Mouse (Mus musculus) neural tube, embryonic 11.5 days (tissue): ENCODE data around the gene Omp. TPM values are rescaled to one million over a fixed set of nuclear protein-coding genes. Genes with fewer than 3 reads are reported as not detected.
"Not testable (repeated sequence)": the region's sequence is repeated elsewhere in the genome, so short reads cannot be mapped to it uniquely, and the experiment has no call there.

Experiments used
- ATAC-seq: fragments of 200-750 bp; cut with Nextera tagmentation; 2 replicates; pipeline ENCODE4 v1.8.0; 2017; ENCODE audit warnings: moderate number of reproducible peaks, mild to moderate bottlenecking, moderate TSS enrichment, moderate library complexity; ENCODE audit not compliant: insufficient read depth, low FRiP score, low TSS enrichment
- DNase-seq: peaks from one replicate; pipeline ENCODE4 v3.0.0-alpha.2; 2015; ENCODE audit warnings: low spot score
- H3K27ac ChIP-seq: fragments of 300-500 bp; sonication (generic); 2 replicates; pipeline ENCODE4 v1.5.1; 2014; ENCODE audit warnings: low read depth, mild to moderate bottlenecking, low read length
- H3K27me3 ChIP-seq: fragments of 300-500 bp; sonication (generic); 2 replicates; pipeline ENCODE4 v1.6.1; 2014; ENCODE audit warnings: mild to moderate bottlenecking, low read length, mixed read lengths; ENCODE audit not compliant: control insufficient read depth, insufficient read depth
- H3K36me3 ChIP-seq: fragments of 300-500 bp; sonication (generic); 2 replicates; pipeline ENCODE4 v1.6.1; 2014; ENCODE audit warnings: mild to moderate bottlenecking, low read length, moderate library complexity, mixed read lengths; ENCODE audit not compliant: control insufficient read depth, insufficient read depth
- H3K4me1 ChIP-seq: fragments of 300-500 bp; sonication (generic); 2 replicates; pipeline ENCODE4 v1.6.1; 2014; ENCODE audit warnings: low read length, mixed read lengths; ENCODE audit not compliant: control insufficient read depth, insufficient read depth
- H3K4me2 ChIP-seq: fragments of 300-500 bp; sonication (generic); 2 replicates; pipeline ENCODE4 v1.6.1; 2014; ENCODE audit warnings: low read depth, mild to moderate bottlenecking, moderate library complexity
- H3K4me3 ChIP-seq: fragments of 300-500 bp; sonication (generic); 2 replicates; pipeline ENCODE4 v1.5.1; 2014; ENCODE audit warnings: low read depth, low read length
- H3K9ac ChIP-seq: fragments of 300-500 bp; sonication (generic); 2 replicates; pipeline ENCODE4 v1.6.1; 2014; ENCODE audit warnings: mild to moderate bottlenecking, low read length
- H3K9me3 ChIP-seq: fragments of 300-500 bp; sonication (generic); 2 replicates; pipeline ENCODE4 v1.6.1; 2016; ENCODE audit warnings: low read length; ENCODE audit not compliant: control insufficient read depth
- WGBS: fragments of 180-500 bp; shearing (Covaris S2); extraction: QIAGEN DNeasy Blood & Tissue Kit; methylation state at CpG from one replicate; pipeline ENCODE4 v1.1.7; 2014; 5-methylcytosine and 5-hydroxymethylcytosine counted together
- polyA plus RNA-seq: library from polyadenylated mRNA; unstranded; fragments of >200 nt; fragmentation: Nextera tagmentation; extraction: Ambion mirVana; gene quantifications from 2 replicates; pipeline ENCODE4 v1.2.1, GENCODE M21; 2014

The Omp gene
- polyA plus RNA-seq, 1 experiment from 2014 or later = 0.24 TPM

DNA sequence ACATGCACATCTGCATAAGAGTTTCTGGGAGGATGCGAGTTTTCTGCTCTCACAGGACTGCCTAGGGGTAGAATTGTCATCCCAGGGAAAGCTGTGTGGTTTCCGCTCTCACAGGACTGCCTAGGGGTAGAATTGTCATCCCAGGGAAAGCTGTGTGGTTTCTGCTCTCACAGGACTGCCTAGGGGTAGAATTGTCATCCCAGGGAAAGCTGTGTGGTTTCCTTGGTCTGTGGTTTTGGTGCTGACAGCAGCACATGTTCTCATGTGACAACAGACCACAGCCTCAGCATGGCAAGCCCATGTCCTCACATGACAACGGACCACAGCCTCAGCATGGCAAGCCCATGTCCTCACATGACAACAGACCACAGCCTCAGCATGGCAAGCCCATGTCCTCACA, 42.0 kb upstream of the Omp start:
- DNase-seq, H3K4me2 ChIP-seq, H3K4me3 ChIP-seq, H3K4me1 ChIP-seq, ATAC-seq, H3K9me3 ChIP-seq, H3K27me3 ChIP-seq, H3K9ac ChIP-seq, H3K36me3 ChIP-seq: not testable (repeated sequence)
- H3K27ac ChIP-seq = 0 out of 2 replicates have a peak overlapping the region, but pooled peaks have one; percentile 24
- WGBS = 68% methylated on average over 3 of the region's 3 CpGs

DNA sequence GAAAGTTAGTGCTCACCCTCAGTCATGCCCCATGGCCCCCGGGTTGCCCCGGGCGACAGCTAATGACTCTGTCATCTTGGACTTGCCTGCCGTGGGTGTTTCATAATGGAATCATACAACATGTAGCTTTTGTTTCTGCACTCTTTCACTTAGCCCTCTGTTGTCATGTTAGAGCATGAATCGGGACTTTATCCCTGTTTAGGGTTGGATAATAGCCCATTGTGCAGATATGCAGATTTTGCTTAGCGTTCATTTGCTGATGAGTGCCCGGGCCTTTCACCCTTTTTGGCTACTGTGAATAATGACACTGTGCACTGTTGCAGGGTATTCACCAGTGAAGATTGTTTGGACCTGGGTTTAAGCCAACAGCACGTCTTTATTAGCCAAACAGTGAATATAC, 41.3 kb upstream of the Omp start:
- Histone ChIP-seq H3K36me3 (no peaks in the 10 kb centered on the region), H3K9ac (no peak overlapping the region), H3K27me3 (no peaks in the 10 kb centered on the region), H3K4me2 (no peak overlapping the region), H3K4me3 (no peak overlapping the region), H3K27ac (peak overlapping the region; percentile 50), H3K4me1 (peaks cover 4% of the 10 kb centered on the region; the same call in 1 of the 2 replicates), H3K9me3 (no peaks in the 10 kb centered on the region)
- WGBS = 47% methylated on average over 8 of the region's 8 CpGs
- ATAC-seq = peak; percentile 84
- DNase-seq = peak; percentile 74

DNA sequence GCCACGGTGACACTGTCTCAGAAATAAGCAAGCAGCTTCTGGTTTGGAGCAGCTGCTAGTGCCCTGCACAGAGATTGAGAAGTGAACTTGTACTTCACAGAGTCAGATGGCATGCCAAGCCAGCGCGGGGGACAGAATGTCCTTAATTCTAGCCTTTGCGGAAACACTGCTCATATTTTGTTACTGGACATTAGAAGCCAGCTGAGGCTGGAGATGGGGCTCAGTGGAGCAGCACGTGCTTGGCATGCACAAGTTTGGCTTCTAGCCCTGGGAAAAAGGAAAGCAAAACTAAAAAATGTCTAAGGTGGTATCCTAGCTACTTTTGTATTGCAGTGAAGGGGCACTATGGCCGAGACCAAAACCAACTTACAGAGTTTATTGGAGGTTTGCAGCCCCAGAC, 40.0 kb upstream of the Omp start:
- 80% methylated on average over 6 of the region's 6 CpGs for WGBS
- DNase-seq (no peak), ATAC-seq (no peak)
- no peaks in the 10 kb centered on the region for H3K36me3 ChIP-seq
- H3K4me3 ChIP-seq = no peak overlapping the region
- no peak overlapping the region for H3K27ac ChIP-seq
- H3K4me2 ChIP-seq = no peak overlapping the region
- H3K9me3 ChIP-seq = no peaks in the 10 kb centered on the region
- peaks cover 4% of the 10 kb centered on the region; the same call in 1 of the 2 replicates for H3K4me1 ChIP-seq
- no peak overlapping the region for H3K9ac ChIP-seq
- no peaks in the 10 kb centered on the region for H3K27me3 ChIP-seq

DNA sequence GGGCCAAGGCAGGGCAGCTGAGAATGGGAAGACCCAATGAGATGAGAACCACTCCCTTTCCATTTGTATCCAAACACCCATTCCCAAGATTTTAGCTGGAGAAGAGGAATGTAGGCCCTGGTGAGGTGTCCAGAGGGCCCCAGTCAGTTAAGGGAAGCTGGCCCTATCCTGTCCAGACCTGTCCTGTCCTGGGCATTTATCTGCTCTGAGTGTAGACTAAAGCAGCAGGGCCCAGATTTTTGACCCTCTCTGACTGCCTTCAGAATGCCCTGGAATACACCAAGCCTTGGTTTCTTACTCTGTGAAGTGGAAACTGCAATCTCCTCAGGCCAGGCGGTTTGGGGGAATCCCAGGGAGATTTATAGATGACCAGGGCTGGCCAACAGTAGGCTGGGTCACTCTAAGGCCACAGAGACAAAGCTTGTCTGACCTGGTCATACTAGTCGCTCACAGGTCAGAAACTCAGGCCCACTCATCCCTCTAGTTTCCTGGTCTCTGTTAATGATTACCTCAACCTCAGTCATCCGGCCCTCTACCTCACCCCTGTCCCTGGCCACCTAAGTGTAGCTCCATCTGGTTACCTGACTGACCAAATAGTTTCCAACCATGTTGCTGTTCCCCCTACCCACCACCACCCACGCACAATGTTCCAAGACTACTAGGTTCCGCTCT, 33.4 kb upstream of the Omp start:
- Histone ChIP-seq H3K4me2 (peak overlapping the region; percentile 73), H3K27ac (0 out of 2 replicates have a peak overlapping the region, but pooled peaks have one; percentile 23), H3K4me1 (peaks cover 10% of the 10 kb centered on the region; the same call in 1 of the 2 replicates), H3K36me3 (no peaks in the 10 kb centered on the region), H3K9ac (peak overlapping the region; percentile 70), H3K27me3 (no peaks in the 10 kb centered on the region), H3K9me3 (no peaks in the 10 kb centered on the region), H3K4me3 (peak overlapping the region; percentile 79)
- 71% methylated on average over 5 of the region's 5 CpGs for WGBS
- ATAC-seq (no peak; the same call in 1 of the 2 replicates), DNase-seq (no peak)

DNA sequence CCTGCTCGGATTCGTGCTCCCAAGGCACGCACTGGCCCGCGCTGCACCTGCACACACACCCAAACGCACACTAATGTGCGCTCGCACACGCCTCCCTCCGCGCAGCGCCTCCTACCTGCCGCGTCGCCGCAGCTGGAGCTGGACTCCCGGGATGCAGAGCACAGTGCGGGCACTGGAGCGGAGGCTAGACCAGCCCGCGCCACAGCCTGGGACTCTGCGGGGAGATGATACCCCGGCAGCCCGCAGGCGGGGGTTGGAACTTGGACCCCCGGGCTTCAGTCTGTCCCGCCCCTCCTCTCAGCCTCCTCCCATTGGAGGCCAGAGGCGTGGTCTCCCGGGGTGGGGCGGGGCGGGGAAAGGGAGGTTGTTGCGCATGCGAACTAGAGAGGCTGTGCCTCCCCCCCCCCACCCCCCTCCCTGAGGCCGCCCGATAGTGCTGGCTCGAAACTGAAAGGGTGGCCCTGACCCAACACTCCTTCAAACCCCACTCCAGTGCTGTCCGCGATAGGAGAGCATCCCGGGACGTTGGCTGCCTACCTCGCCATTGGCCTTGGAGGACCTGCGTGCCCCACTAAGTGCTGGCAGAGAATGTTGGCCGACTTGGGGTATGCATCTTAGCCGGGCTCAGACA, 32.7 kb upstream of the Omp start, which contains the start of gene Capn5:
TSS of gene Capn5 (minus strand) at position 346 of the 631 bp plus-strand sequence.
- no peaks in the 10 kb centered on the region for H3K27me3 ChIP-seq
- H3K4me2 ChIP-seq = peak within 1 kb of the TSS; percentile 73
- H3K9me3 ChIP-seq = no peaks in the 10 kb centered on the region
- peak within 1 kb of the TSS; percentile 79 for H3K4me3 ChIP-seq
- H3K9ac ChIP-seq = peak within 1 kb of the TSS; percentile 70
- WGBS = under 1% methylated on average over 38 of the region's 44 CpGs
- ATAC-seq (peak; percentile 82), DNase-seq (peak; percentile 85)
- H3K27ac ChIP-seq = 0 out of 2 replicates have a peak within 1 kb of the TSS, but pooled peaks have one; percentile 23
- H3K36me3 ChIP-seq = no peaks in the 10 kb centered on the region
- peaks cover 10% of the 10 kb centered on the region; the same call in 1 of the 2 replicates for H3K4me1 ChIP-seq

DNA sequence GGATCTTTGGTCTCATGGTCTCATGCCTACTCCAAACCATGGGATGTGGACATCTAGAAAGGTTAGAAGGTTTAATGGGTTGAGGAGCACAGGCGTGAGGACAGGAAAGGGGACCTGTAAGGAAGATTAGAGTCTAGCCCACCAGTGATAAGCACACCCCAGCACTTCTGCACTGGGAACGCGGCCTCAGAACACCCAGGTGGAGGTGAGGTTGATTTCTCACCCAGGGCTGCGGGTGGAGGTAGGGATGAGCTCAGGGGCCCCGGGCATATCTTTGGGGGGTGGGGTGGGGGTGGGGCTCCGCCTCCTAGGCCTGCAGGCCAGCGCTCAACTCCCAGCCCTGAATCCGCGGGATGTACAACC, 32.2 kb upstream of the Omp start:
- WGBS = 6% methylated on average over 9 of the region's 9 CpGs
- H3K9me3 ChIP-seq = no peaks in the 10 kb centered on the region
- ATAC-seq = no peak; the same call in 1 of the 2 replicates
- H3K27me3 ChIP-seq = no peaks in the 10 kb centered on the region
- peaks cover 10% of the 10 kb centered on the region; the same call in 1 of the 2 replicates for H3K4me1 ChIP-seq
- H3K4me3 ChIP-seq = peak overlapping the region; percentile 79
- H3K36me3 ChIP-seq = no peaks in the 10 kb centered on the region
- no peak overlapping the region for H3K27ac ChIP-seq
- peak overlapping the region; percentile 73 for H3K4me2 ChIP-seq
- peak overlapping the region; percentile 70 for H3K9ac ChIP-seq
- DNase-seq = no peak

DNA sequence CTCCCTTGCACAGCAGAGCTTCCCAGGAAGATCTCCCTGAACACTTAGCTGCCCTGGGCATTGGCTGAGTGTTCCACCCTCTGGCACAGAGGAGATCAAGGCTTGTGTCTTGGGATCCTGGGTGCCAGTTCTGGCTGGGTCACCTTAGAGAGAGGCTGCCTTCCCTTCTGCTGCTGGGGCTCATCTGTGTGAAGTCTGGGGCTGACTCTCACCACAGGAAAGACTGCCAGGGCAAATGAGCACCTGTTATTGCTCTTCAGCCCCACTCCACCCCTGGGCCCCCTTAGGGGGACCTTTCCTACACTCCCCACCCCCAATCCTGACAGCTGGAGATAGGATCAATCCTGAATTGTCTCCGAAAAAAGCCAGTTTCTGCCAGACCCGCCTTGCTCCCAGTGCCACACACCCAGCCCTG, 31.8 kb upstream of the Omp start:
- Histone ChIP-seq H3K27ac (no peak overlapping the region), H3K4me3 (peak overlapping the region; percentile 79; the same call in 1 of the 2 replicates), H3K27me3 (no peaks in the 10 kb centered on the region), H3K36me3 (no peaks in the 10 kb centered on the region), H3K9me3 (no peaks in the 10 kb centered on the region), H3K4me2 (peak overlapping the region; percentile 73), H3K9ac (no peak overlapping the region), H3K4me1 (peaks cover 10% of the 10 kb centered on the region; the same call in 1 of the 2 replicates)
- DNase-seq = no peak
- WGBS = 50% methylated on average over 2 of the region's 2 CpGs
- no peak for ATAC-seq

DNA sequence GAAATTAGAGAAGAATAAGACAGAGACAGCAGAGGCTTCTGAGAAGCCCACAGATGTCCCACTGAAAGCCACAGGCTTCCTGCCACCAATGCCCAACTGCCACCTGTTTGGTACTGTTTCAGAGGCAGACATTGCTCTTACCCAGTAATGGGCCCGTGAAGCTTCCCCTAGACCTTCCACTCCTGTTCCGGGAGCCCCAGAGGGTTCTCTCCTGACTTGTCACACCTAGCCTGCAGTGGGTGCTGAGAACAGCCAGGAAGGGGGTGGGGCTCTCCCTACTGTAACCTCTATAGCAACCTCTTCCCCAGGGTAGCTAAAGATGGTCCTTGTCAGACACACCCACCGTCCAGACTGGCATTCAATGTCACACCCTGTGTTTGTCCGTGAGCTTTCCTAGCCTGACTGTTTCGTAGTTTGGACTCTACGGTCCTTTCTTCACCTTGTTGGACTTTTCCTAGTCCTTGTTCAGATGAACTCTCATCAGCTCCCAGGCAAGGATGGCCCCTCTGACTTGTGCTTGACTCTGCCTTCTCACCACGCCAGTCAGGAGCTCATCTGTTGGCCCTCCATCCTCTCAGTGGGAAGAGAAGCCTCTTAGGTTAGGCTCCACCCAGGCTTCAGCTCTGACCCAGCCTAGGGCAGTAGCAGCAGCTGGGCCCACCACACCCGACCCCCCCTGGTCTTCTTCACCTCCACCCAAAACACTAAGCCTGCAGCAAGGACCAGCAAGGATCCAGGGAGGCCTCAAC, 31.2 kb upstream of the Omp start:
- no peak overlapping the region for H3K4me3 ChIP-seq
- H3K27me3 ChIP-seq = no peaks in the 10 kb centered on the region
- DNase-seq = no peak
- H3K36me3 ChIP-seq = no peaks in the 10 kb centered on the region
- H3K9me3 ChIP-seq = no peaks in the 10 kb centered on the region
- no peak for ATAC-seq
- WGBS = 73% methylated on average over 8 of the region's 8 CpGs
- H3K9ac ChIP-seq = no peak overlapping the region
- H3K4me2 ChIP-seq = peak overlapping the region; percentile 73
- no peak overlapping the region for H3K27ac ChIP-seq
- H3K4me1 ChIP-seq = peaks cover 10% of the 10 kb centered on the region; the same call in 1 of the 2 replicates
